Mouse (Mus musculus) liver, embryonic 14.5 days (tissue): Measurements from ENCODE around the gene Hectd1.

ENCODE experiments used
- CTCF ChIP-seq: IDR thresholded peaks from 2 replicates; pipeline ENCODE4 v1.5.1; 2016; ENCODE audit warnings: antibody characterized with exemption, low read depth, control low read depth
- EP300 ChIP-seq: IDR thresholded peaks from 2 replicates; pipeline ENCODE4 v1.6.1; 2016; ENCODE audit warnings: antibody characterized with exemption, low read depth

- TF ChIP-seq CTCF, result no peak
- no peak for TF ChIP-seq EP300
Observed at GRCm38 (mm10) chr12:51759374-51759773, 70.0 kb downstream of the Hectd1 start.
